In the genomic region with DNA sequence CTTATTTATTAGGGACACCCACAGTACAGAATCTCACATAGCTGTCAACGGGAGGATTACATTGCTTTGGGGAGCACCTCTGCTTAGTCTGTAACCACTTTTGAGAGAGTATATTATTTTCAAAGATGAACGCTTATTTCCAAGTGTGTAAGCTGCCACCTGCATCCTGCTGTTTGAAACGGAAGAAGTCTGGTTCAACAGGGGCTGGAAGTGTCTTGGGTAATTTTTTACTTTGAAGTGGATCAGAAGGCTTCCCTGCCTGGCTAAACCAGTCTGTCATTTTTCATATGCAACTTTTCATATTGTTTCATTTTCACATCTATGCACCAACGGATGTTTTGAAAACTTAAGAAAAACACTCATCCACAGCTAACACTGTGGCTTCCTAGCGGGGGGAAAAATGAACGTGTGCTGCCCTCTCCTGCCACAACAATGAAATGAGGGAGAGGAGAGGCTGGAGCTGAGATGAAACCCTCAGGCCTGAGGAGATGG, we compare ENCODE assay signal across 12 mouse cellular contexts. TPM values are rescaled to one million over a fixed set of nuclear protein-coding genes. Genes with fewer than 3 reads are reported as not detected.
DNase-seq lines count a peak whose midpoint lies in the region; ATAC-seq and TF ChIP-seq lines count a peak whose summit lies in the region.
"Had no signal": no experiment of that assay in that cellular context is flagged by ENCODE, and none has a peak within 500 bp of the region (broad histone marks: within the 10 kb centered on the region; RNA-seq: fewer than 3 reads in every experiment).

No protein-coding gene starts in this region.

- no peaks in the 10 kb centered on the region for H3K9me3 ChIP-seq in forebrain, embryonic 11.5 days (ENCODE audit: control insufficient read depth, low read length)
- H3K9me3 ChIP-seq: midbrain, embryonic 12.5 days had no signal

- no peaks in the 10 kb centered on the region for H3K4me1 ChIP-seq in forebrain, embryonic 11.5 days (replicated peaks; ENCODE audit: control insufficient read depth, insufficient read depth, low read length)
- H3K4me1 ChIP-seq: midbrain, embryonic 12.5 days had no signal

- H3K27ac ChIP-seq in layer of hippocampus, adult 2 months: peak overlapping the region; percentile 7; the same call in 1 of the 2 replicates
- no peak overlapping the region for H3K27ac ChIP-seq in forebrain, embryonic 11.5 days (ENCODE audit: low read depth, low read length)
- H3K27ac ChIP-seq: midbrain, embryonic 12.5 days had no signal

- no peak for ATAC-seq in forebrain, embryonic 11.5 days (replicated peaks; ENCODE audit: low FRiP score)

- TF ChIP-seq CTCF in layer of hippocampus, adult 2 months (conservative IDR thresholded peaks at IDR 0.05): peak; percentile 78

- WGBS in forebrain, embryonic 11.5 days: 80% methylated on average over 6 of the region's 6 CpGs

- DNase-seq in embryo, embryonic 10 days (ENCODE audit: low spot score): peak; percentile 18
- DNase-seq in embryo, embryonic 10.5 days (ENCODE audit: low spot score): no peak
- DNase-seq in layer of hippocampus, adult 2 months (ENCODE audit: low spot score in 2 of 2): no peak
- no peak for DNase-seq in layer of hippocampus, adult 9-10 months (ENCODE audit: low spot score)
- DNase-seq in heart, postnatal 4 days: peak; percentile 25
- DNase-seq in thymus, adult 18-20 months: peak; percentile 18 to 61
- no peak for DNase-seq in forebrain, embryonic 11.5 days (ENCODE audit: low spot score)
- DNase-seq in frontal cortex, adult 2 months (ENCODE audit: extremely low spot score in 1 of 2, low spot score in 1 of 2): no peak

- H3K27me3 ChIP-seq in forebrain, embryonic 11.5 days (ENCODE audit: control insufficient read depth, insufficient read depth, low read length): no peaks in the 10 kb centered on the region
- H3K27me3 ChIP-seq: midbrain, embryonic 12.5 days had no signal

- H3K4me3 ChIP-seq in layer of hippocampus, adult 2 months: no peak overlapping the region
- no peak overlapping the region for H3K4me3 ChIP-seq in forebrain, embryonic 11.5 days (ENCODE audit: low read depth, low read length)
- H3K4me3 ChIP-seq: midbrain, embryonic 12.5 days had no signal

- H3K9ac ChIP-seq in forebrain, embryonic 11.5 days (ENCODE audit: low read length): no peak overlapping the region
- H3K9ac ChIP-seq: midbrain, embryonic 12.5 days had no signal

- no peak overlapping the region for H3K4me2 ChIP-seq in forebrain, embryonic 11.5 days (ENCODE audit: low read depth, low read length, severe bottlenecking)
- H3K4me2 ChIP-seq: midbrain, embryonic 12.5 days had no signal

- no peaks in the 10 kb centered on the region for H3K36me3 ChIP-seq in forebrain, embryonic 11.5 days (ENCODE audit: control insufficient read depth, insufficient read depth, low read length)

RNA-seq across cellular contexts. Expression of a gene that starts 32.9 kb away (rescaled TPM):
- not detected for total RNA-seq in layer of hippocampus, adult 2 months (2021)
- not detected for total RNA-seq in heart, postnatal 4 days (2021)
- polyA plus RNA-seq in forebrain, embryonic 11.5 days (2014; fragmentation: Nextera tagmentation; extraction: Ambion mirVana): not detected in 2 replicates
- not detected in 2 replicates for polyA plus RNA-seq in frontal cortex, adult 2 months (2012; rRNA removed)
- total RNA-seq: adrenal gland, postnatal 36 days; layer of hippocampus, postnatal 14 days had no signal
- polyA plus RNA-seq: C2C12 had no signal

Comparison
In these comparisons a context has a peak if more than half of its experiments do, and no peak if none do; other contexts are left out.
1. DNase-seq: peak in embryo, embryonic 10 days (single experiment), heart, postnatal 4 days (single experiment) and thymus, adult 18-20 months (2 of 2); none in embryo, embryonic 10.5 days (single experiment), layer of hippocampus, adult 2 months (0 of 2), layer of hippocampus, adult 9-10 months (single experiment), forebrain, embryonic 11.5 days (single experiment) and frontal cortex, adult 2 months (0 of 2).